Mouse (Mus musculus): ENCODE measurements at regions not wholly inside any gene's neighbourhood (a gene's known extent, or its start where the extent isn't known, plus 50 kb on each side); places are given as distances from the start of the nearest gene placed in this dataset.

DNA sequence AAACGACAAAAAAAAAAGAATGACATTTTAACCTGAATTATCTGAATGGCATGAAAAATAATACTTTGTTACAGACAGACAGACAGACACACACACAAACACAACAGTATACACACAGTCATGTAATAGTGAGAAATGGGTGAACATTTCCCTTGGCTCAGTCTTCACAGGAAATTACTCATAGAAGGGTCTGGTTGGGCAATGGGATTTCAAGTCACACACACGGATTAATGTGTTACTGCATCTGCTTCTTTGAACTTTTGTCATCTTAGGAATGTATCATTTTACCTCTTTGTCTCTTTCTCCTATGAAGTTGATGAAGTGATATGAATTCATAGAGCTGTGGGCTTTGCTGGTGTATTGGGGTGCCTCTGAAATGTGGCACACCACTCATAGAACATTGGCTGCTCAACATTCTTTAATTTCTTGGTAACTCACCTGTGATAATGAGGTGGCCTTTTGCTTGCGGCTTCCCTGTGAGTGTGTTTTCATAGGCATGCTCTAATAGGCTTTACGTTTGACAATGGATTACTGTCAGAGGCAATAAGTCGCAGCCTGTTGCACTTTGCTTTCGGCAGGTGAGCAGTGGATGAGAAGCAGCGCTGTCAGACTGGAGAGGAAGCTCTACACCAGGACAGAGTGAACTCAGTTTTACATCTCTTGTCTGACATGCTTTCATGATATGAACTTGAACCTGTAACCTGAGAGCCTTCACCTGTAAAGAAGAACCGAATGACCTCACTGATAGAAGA is 158.0 kb upstream of the Flrt2 start:
- CTCF ChIA-PET = no interaction called here
- POLR2A ChIA-PET = no interaction called here

DNA sequence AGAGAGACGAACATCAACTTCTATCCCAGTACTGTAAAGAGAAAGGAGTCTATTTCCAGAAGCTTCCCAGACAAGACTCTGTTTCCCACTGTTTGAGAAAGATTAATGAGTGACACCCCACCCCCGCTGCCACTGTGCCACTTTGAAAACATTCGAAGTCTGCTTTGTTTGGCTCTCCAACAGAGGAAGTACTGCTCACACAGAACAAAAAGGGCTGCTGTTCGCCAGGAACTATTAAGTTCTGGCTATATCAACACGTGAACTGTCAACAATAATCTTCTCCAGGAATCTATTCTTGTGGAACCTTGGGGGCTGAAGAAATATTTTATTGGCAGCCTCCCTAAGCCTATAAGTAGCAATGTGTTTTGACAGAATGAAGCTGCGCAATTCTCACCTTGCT is 144.7 kb upstream of the Flrt2 start:
- CTCF ChIA-PET = no interaction called here
- POLR2A ChIA-PET = no interaction called here

DNA sequence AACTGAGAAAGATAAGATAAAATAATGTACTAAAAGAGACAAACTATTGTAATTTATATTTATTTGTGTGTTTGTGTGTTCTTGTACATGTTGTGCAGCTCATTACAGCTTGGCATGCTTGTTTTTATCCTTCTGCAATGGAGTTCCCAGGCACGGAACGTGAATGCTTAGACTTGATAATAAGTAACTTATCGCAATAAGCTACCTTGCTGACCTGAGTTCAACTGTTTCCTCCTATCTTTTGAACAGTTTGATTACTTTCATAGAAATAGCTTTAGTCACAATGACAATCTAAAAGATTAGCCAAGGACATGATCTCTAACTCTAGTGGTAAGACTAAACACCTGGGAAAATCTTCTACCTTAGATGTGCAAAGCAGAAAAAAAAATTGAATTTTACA is 138.9 kb upstream of the Flrt2 start:
- POLR2A ChIA-PET = interaction anchor here in 1 of 4 experiments (0.6 kb wide), 1 partner anchor 117 kb away, joined by 3 read pairs; no protein-coding TSS in a partner anchor
- CTCF ChIA-PET = no interaction called here

DNA sequence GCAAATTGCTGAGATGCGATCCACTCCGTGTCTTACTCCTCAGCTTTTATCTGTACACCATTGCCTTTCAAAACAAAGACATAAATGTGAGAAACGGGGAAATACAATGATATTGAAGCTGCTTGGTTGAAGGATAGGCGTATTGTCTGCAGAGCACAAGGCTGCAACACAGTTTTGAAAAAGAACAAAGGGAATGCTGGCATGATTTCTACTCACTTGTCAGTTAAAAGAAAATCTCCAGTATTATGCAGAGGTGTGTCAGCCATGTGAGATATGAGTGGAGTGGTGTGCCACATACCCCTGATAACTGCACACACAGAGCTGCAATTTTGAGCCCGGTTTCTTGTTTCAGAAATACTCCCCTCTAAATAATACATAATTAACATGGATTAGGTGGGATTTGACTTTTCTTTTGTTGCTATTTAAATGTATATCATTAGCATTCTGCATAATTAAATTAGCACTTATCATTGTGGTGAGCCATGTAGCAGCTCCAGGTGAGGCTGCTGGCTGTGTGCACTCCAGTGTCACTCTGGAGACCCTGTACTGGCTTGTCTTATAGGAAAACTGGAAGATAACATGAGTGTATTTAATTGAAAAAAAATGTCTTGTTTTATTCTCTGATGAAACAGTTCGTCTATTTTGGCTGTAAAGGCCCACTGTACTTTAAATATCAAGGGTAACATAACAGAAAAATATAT is 133.2 kb upstream of the Flrt2 start:
- ChIA-PET CTCF (no interaction called here), POLR2A (no interaction called here)

DNA sequence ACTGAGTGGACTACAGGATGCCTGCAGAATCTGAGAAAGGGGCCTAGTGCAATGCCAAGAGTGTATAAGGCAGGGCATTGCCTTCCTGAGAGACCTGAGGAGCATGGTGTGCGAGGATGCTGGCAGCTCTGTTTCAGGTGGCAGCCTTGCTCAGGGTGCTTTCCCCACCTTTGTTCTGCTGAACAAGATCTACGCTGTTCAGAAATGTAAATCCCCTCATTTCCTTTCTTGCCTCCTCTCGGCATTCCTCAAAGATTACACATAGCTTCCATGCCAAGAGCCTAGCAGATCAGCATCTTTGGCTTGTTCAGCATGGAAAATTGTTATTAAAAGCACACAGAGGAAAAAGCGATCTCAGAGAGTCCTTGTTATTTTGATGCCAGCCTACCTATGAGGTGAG is 128.6 kb upstream of the Flrt2 start:
- CTCF ChIA-PET = no interaction called here

DNA sequence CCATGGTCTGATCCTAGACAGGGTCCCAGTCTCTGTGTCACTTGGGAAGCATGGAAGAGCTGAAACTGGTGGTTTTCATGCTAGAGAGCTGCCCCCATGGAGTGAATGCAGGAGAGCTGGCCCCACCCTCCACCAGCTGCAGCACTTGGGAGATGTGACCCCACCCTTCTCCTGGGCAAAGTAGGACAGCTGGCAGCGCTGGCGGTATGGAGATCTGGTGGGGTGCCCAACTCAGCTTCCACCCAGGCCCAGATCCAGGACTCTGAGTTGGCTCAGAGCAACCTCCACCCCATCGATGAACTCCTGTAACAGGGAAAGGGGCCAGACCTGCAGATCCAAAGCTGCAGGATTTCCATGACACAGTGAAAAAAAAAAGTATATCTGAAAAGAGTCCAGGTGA is 115.3 kb upstream of the Flrt2 start:
- ChIA-PET CTCF (no interaction called here), POLR2A (interaction anchor here in 2 of 4 experiments (0.6 to 0.7 kb wide), 2 partner anchors 118 to 119 kb away, joined by 3 read pairs; no protein-coding TSS in a partner anchor)

More for the DNA sequence above, 128.6 kb upstream of the Flrt2 start:
- POLR2A ChIA-PET = no interaction called here

DNA sequence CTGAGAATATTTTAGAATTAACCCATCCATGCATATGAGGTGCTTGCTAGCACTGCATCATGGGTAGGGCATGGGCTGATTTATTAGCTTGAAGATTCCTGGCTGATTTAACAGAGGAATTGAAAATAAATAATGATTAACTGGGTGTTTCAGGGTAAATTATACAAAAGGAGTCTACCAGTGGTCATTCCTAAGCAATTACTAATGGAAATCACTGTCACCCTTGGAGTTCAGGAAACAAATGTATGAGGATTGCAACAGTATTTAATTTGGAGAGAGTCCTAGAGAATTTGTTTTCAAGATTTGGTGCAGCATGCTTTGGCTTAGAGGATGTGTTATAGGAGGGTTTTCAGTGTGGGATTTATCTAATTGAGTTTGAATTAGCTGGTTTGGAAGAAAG is 103.0 kb upstream of the Flrt2 start:
- CTCF ChIA-PET = no interaction called here

DNA sequence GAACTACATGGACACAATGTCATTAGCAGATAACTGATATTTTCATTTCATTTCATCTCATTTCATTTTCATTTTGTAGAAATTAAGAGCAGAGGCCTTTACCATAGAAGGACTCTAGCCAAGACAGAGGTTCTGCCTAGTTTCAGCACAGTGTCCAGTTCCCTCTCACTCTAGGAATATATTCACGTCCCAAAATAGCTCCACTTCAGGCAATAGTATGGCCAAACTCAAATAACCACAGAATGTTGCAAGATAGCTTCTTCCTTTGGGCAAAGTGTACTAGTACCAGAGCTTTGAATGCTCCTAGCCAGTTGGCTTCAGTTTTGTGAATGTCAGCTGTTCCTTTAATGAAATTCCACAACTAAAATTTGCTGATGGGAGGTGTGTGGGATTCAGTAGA is 72.7 kb upstream of the Flrt2 start:
- ChIA-PET CTCF (no interaction called here), POLR2A (no interaction called here)

More for the DNA sequence above, 103.0 kb upstream of the Flrt2 start:
- POLR2A ChIA-PET = no interaction called here

- POLR2A ChIA-PET = no interaction called here
- CTCF ChIA-PET = no interaction called here
These were observed 61.0 kb upstream of the Flrt2 start for GRCm38 (mm10) chr12:95631029-95631428.

GRCm38 (mm10) chr12:95636647-95637046 is 55.4 kb upstream of the Flrt2 start:
- ChIA-PET CTCF (no interaction called here), POLR2A (no interaction called here)

DNA sequence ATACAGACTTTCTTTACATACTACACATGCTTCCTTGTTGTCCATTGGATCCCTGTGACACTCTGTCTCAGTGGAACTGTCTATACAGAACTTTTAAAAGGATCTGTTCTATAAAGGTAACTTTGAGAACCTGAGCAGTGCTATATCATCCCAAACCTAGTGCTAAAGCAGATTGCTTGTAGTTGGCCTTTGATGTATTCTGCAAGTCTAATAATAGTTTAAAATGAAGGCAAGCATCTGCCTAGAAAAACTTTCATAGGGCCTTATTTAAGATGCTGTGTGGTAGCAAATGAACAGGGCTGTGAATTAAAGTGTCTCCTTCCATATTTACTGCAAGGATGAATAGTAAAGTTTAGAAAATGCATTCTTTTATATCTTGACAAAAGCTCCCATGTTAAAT is 52.1 kb upstream of the Flrt2 start:
- ChIA-PET POLR2A (no interaction called here), CTCF (no interaction called here)

GRCm38 (mm10) chr12:95641628-95642027 is 50.4 kb upstream of the Flrt2 start:
- ChIA-PET CTCF (no interaction called here), POLR2A (no interaction called here)

Measured in embryonic stem cell, embryonic (primary cell).